Mouse (Mus musculus) bone marrow, adult 2 months (tissue): ENCODE measurements around the gene Lipm.

Source experiments
- CTCF ChIP-seq: fragments of 200-500 bp; IDR thresholded peaks from 2 replicates; pipeline ENCODE4 v1.5.1; 2011; ENCODE audit warnings: low read length, control low read depth; ENCODE audit not compliant: control insufficient read depth, insufficient read depth
- POLR2A ChIP-seq: fragments of 200-500 bp; IDR thresholded peaks from 2 replicates; pipeline ENCODE4 v1.6.1; 2011; ENCODE audit warnings: low read depth, mild to moderate bottlenecking, control low read depth, low read length, borderline replicate concordance; ENCODE audit not compliant: control insufficient read depth

GRCm38 (mm10) chr19:34119653-34120052 is 18.9 kb downstream of the Lipm start:
- TF ChIP-seq POLR2A (no peak), CTCF (no peak)
